Mouse (Mus musculus): Measurements from ENCODE around the gene Ddx25. TPM values are rescaled to one million over a fixed set of nuclear protein-coding genes. Genes with fewer than 3 reads are reported as not detected.

Ddx25 gene
- polyA plus RNA-seq, 1 experiment from 2014 or later, result 21.0 TPM

GRCm38 (mm10) chr9:35493033-35493732, 65.1 kb downstream of the Ddx25 start:
- no peak for ATAC-seq
- Histone ChIP-seq H3K9me3 (replicated peaks; ENCODE audit: control insufficient read depth, low read length) (no peaks in the 10 kb centered on the region), H3K9ac (ENCODE audit: low read length) (no peak overlapping the region), H3K27ac (ENCODE audit: low read depth, low read length) (no peak overlapping the region), H3K36me3 (ENCODE audit: control insufficient read depth, insufficient read depth, low read length) (peaks cover 57% of the 10 kb centered on the region), H3K4me1 (ENCODE audit: control insufficient read depth, insufficient read depth, low read length) (peaks cover 2% of the 10 kb centered on the region; the same call in 1 of the 2 replicates), H3K27me3 (replicated peaks; ENCODE audit: control insufficient read depth, insufficient read depth, low read length) (no peaks in the 10 kb centered on the region), H3K4me3 (ENCODE audit: low read depth, low read length) (no peak overlapping the region), H3K4me2 (ENCODE audit: low read length) (no peak overlapping the region)
- WGBS, result 39% methylated on average over 7 of the region's 7 CpGs
- DNase-seq (ENCODE audit: low spot score), result peak; percentile 44

GRCm38 (mm10) chr9:35491109-35491866, 67.0 kb downstream of the Ddx25 start:
- Histone ChIP-seq H3K4me3 (ENCODE audit: low read depth, low read length) (no peak overlapping the region), H3K9me3 (replicated peaks; ENCODE audit: control insufficient read depth, low read length) (no peaks in the 10 kb centered on the region), H3K9ac (ENCODE audit: low read length) (no peak overlapping the region), H3K4me2 (ENCODE audit: low read length) (no peak overlapping the region), H3K27me3 (replicated peaks; ENCODE audit: control insufficient read depth, insufficient read depth, low read length) (no peaks in the 10 kb centered on the region), H3K4me1 (ENCODE audit: control insufficient read depth, insufficient read depth, low read length) (peaks cover 2% of the 10 kb centered on the region; the same call in 1 of the 2 replicates), H3K36me3 (ENCODE audit: control insufficient read depth, insufficient read depth, low read length) (peaks cover 65% of the 10 kb centered on the region), H3K27ac (ENCODE audit: low read depth, low read length) (no peak overlapping the region; the same call in 1 of the 2 replicates)
- DNase-seq (ENCODE audit: low spot score) (peak; percentile 61), ATAC-seq (no peak)
- 70% methylated on average over 11 of the region's 11 CpGs for WGBS

GRCm38 (mm10) chr9:35488496-35488895, 69.8 kb downstream of the Ddx25 start:
- Histone ChIP-seq H3K4me3 (ENCODE audit: low read depth, low read length) (no peak overlapping the region), H3K4me2 (ENCODE audit: low read length) (no peak overlapping the region), H3K9me3 (replicated peaks; ENCODE audit: control insufficient read depth, low read length) (no peaks in the 10 kb centered on the region), H3K4me1 (ENCODE audit: control insufficient read depth, insufficient read depth, low read length) (peaks cover 2% of the 10 kb centered on the region; the same call in 1 of the 2 replicates), H3K27ac (ENCODE audit: low read depth, low read length) (no peak overlapping the region), H3K9ac (ENCODE audit: low read length) (no peak overlapping the region), H3K36me3 (ENCODE audit: control insufficient read depth, insufficient read depth, low read length) (peaks cover 78% of the 10 kb centered on the region), H3K27me3 (replicated peaks; ENCODE audit: control insufficient read depth, insufficient read depth, low read length) (no peaks in the 10 kb centered on the region)
- no peak for DNase-seq (ENCODE audit: low spot score)
- 98% methylated on average over 4 of the region's 4 CpGs for WGBS
- ATAC-seq, result no peak

Other genes starting within 250 kb of the Ddx25 start
- gene Cdon, start 137.4 kb downstream of the Ddx25 start, polyA plus RNA-seq (2014; fragmentation: Nextera tagmentation; extraction: Ambion mirVana), result 10.5 and 11.0 TPM in 2 replicates
- not detected in 2 replicates for gene Gm1113, start 40.3 kb downstream of the Ddx25 start, polyA plus RNA-seq (2014; fragmentation: Nextera tagmentation; extraction: Ambion mirVana)
- 21.9 and 23.9 TPM in 2 replicates for gene Pus3, start 67 bp upstream of the Ddx25 start, polyA plus RNA-seq (2014; fragmentation: Nextera tagmentation; extraction: Ambion mirVana)
- 0.51 and 0.77 TPM in 2 replicates for gene Pate2, start 11.8 kb upstream of the Ddx25 start, polyA plus RNA-seq (2014; fragmentation: Nextera tagmentation; extraction: Ambion mirVana)
- 26.1 and 29.2 TPM in 2 replicates for gene Hyls1, start 11.9 kb upstream of the Ddx25 start, polyA plus RNA-seq (2014; fragmentation: Nextera tagmentation; extraction: Ambion mirVana)
- not detected in 2 replicates for gene Pate4, start 53.4 kb upstream of the Ddx25 start, polyA plus RNA-seq (2014; fragmentation: Nextera tagmentation; extraction: Ambion mirVana)
- gene Pate3, start 89.7 kb upstream of the Ddx25 start, polyA plus RNA-seq (2014; fragmentation: Nextera tagmentation; extraction: Ambion mirVana), result not detected in 2 replicates
- not detected in 2 replicates for gene Pate1, start 128.9 kb upstream of the Ddx25 start, polyA plus RNA-seq (2014; fragmentation: Nextera tagmentation; extraction: Ambion mirVana)
- gene Gm17677, start 182.5 kb upstream of the Ddx25 start, polyA plus RNA-seq (2014; fragmentation: Nextera tagmentation; extraction: Ambion mirVana), result not detected in 2 replicates
- gene Gm17727, start 219.6 kb upstream of the Ddx25 start, polyA plus RNA-seq (2014; fragmentation: Nextera tagmentation; extraction: Ambion mirVana), result not detected in 2 replicates
- not detected in 2 replicates for gene Gm27235, start 231.6 kb upstream of the Ddx25 start, polyA plus RNA-seq (2014; fragmentation: Nextera tagmentation; extraction: Ambion mirVana)
- gene D730048I06Rik, start 231.6 kb upstream of the Ddx25 start, polyA plus RNA-seq (2014; fragmentation: Nextera tagmentation; extraction: Ambion mirVana), result not detected in 2 replicates

Data from forebrain, embryonic 14.5 days (tissue).